Mouse (Mus musculus): ENCODE measurements around the gene Amotl1. TPM values are rescaled to one million over a fixed set of nuclear protein-coding genes. Genes with fewer than 3 reads are reported as not detected.
A peak's percentile ranks its signal among the peaks of the same experiment; 100 is the strongest.

The Amotl1 gene
- polyA plus RNA-seq, 1 experiment: 47.1 TPM

DNA sequence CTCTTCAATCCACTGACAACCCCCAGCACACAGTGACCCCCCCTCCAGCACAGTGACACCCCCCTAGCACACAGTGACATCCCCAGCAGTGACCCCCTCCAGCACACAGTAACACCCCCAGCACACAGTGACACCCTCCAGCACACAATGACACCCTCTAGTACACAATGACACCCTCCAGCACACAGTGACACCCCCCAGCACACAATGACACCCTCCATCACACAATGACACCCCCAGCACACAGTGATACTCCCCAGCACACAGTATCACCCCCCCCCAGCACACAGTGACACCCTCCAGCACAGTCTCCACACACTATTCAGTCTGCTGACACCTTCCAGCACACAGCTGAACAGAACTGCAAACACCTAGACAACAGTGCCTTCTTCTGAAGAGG is 32.3 kb downstream of the Amotl1 start:
- DNase-seq: no peak
- peak overlapping the region; percentile 2 for H3K4me3 ChIP-seq (replicated peaks; ENCODE audit: extremely low read depth, low read depth, low read length)
- TF ChIP-seq POLR2A (IDR thresholded peaks at IDR 0.05; ENCODE audit: borderline replicate concordance, extremely low read depth, low read depth, low read length) (no peak), CTCF (IDR thresholded peaks at IDR 0.05; ENCODE audit: insufficient read depth, low read length) (no peak)
- H3K4me1 ChIP-seq (ENCODE audit: control insufficient read depth, insufficient read depth, low read length): peaks cover 36% of the 10 kb centered on the region

DNA sequence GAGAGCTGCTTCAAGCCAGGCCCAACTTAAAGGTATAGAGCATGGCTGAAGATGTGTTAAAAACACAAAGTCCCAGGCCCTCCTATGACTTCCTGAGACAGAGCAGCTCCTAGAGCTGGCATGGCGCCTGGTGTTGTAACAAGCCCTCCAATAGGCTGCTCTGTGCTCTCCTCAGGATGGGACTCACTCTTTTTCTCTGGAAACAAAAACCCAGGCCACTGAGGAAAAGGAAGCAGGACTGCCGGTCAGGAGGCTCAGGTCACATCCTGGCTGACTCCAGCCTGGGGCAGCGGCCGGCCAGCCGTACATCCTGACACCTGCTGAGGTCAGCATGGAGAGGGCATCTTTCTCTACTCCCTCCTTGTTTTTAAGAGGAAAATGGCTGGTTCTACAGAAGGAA is 36.3 kb downstream of the Amotl1 start:
- TF ChIP-seq POLR2A (IDR thresholded peaks at IDR 0.05; ENCODE audit: borderline replicate concordance, extremely low read depth, low read depth, low read length): no peak
- TF ChIP-seq CTCF (IDR thresholded peaks at IDR 0.05; ENCODE audit: insufficient read depth, low read length): no peak
- no peak for DNase-seq
- no peak overlapping the region for H3K4me3 ChIP-seq (replicated peaks; ENCODE audit: extremely low read depth, low read depth, low read length)
- H3K4me1 ChIP-seq (ENCODE audit: control insufficient read depth, insufficient read depth, low read length): peaks cover 33% of the 10 kb centered on the region
- WGBS: 35% methylated on average over 5 of the region's 5 CpGs

DNA sequence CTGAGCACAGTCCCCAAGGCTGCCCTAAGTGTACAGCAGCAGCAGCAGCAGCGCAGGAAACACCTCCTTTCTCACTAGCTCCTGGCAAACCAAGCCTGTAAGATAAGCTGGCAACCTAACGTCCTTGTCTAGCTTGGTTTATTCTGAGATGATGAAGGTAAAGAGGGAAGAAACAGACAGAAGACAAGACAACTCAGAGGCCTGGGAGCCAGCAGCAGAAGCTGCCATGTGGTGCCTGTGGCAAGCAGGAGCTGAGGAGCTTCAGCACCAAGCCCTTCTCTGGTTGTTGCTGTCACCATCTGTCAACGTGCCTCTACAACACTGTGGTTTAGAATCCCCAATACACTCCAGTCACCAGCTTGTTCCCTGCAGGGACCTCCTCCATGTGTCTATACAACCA is 37.4 kb downstream of the Amotl1 start:
- H3K4me1 ChIP-seq (ENCODE audit: control insufficient read depth, insufficient read depth, low read length): peaks cover 29% of the 10 kb centered on the region
- no peak for DNase-seq
- no peak overlapping the region for H3K4me3 ChIP-seq (replicated peaks; ENCODE audit: extremely low read depth, low read depth, low read length)
- TF ChIP-seq CTCF (IDR thresholded peaks at IDR 0.05; ENCODE audit: insufficient read depth, low read length): no peak
- TF ChIP-seq POLR2A (IDR thresholded peaks at IDR 0.05; ENCODE audit: borderline replicate concordance, extremely low read depth, low read depth, low read length): no peak
- WGBS: 31% methylated on average over 3 of the region's 3 CpGs

DNA sequence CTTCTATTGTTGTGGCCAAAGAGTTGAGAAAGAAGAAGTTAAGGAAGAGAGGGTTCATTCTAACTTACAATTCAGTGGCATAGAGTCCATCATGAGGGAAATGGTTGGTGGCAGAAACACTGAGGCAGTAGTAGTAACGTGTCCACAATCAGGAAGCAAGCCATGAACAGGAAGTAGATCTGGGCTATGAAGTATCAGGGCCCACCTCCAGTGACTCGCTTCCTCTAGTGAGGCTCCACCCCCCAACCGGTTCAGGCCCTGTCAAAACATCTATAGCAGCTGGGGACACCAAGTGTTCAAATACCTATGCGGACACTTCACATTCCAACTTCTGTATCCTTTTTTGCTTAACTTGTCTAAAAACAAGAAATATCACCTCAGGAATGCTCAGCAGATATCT is 38.9 kb downstream of the Amotl1 start:
- Histone ChIP-seq H3K4me1 (ENCODE audit: control insufficient read depth, insufficient read depth, low read length) (peaks cover 20% of the 10 kb centered on the region), H3K4me3 (replicated peaks; ENCODE audit: extremely low read depth, low read depth, low read length) (no peak overlapping the region)
- WGBS: 59% methylated on average over 4 of the region's 4 CpGs
- no peak for DNase-seq
- TF ChIP-seq POLR2A (IDR thresholded peaks at IDR 0.05; ENCODE audit: borderline replicate concordance, extremely low read depth, low read depth, low read length) (no peak), CTCF (IDR thresholded peaks at IDR 0.05; ENCODE audit: insufficient read depth, low read length) (no peak)

DNA sequence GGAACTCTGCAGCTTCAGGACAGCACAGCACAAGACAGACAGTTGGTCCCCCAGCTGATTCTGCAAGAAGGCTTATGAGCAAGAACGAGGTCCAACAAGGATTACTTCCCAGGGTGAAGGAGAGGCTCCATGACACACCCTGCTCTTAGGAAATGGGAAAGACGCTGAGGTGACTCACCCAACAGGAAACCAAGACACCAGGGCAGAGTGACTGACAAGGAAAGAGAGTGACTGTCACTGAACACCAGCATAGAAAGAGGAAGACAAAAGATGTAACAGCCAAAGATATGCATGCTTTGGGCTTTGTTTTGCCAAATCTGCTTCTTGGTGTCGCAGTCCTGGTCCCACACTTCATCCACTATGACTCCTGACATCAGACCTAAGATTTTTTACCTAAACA is 40.5 kb downstream of the Amotl1 start:
- no peak for TF ChIP-seq POLR2A (IDR thresholded peaks at IDR 0.05; ENCODE audit: borderline replicate concordance, extremely low read depth, low read depth, low read length)
- no peak for TF ChIP-seq CTCF (IDR thresholded peaks at IDR 0.05; ENCODE audit: insufficient read depth, low read length)
- WGBS: 33% methylated on average over 3 of the region's 3 CpGs

DNA sequence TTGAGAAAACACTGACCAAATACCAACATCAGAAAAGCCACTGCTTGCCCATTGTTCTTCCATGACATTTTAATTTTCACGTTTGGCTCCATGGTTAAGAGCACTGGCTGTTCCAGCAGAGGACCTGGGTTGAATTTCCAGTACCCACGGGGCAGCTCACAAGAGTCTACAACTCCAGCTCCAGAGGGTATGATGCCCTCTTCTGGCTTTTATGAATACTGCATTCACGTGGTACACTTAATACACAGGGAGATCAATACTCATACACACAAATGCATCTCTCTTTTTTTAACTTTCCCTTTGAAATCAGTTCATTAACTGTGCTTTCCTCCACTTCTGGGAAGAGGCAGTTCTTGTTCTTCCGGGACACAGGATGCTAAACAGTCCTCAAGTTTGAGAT is 41.4 kb downstream of the Amotl1 start:
- 82% methylated on average over 4 of the region's 4 CpGs for WGBS
- Histone ChIP-seq H3K4me3 (replicated peaks; ENCODE audit: extremely low read depth, low read depth, low read length) (no peak overlapping the region), H3K4me1 (ENCODE audit: control insufficient read depth, insufficient read depth, low read length) (peaks cover 23% of the 10 kb centered on the region)
- no peak for TF ChIP-seq POLR2A (IDR thresholded peaks at IDR 0.05; ENCODE audit: borderline replicate concordance, extremely low read depth, low read depth, low read length)
- no peak for TF ChIP-seq CTCF (IDR thresholded peaks at IDR 0.05; ENCODE audit: insufficient read depth, low read length)
- no peak for DNase-seq

More for the DNA sequence above, 40.5 kb downstream of the Amotl1 start:
- Histone ChIP-seq H3K4me3 (replicated peaks; ENCODE audit: extremely low read depth, low read depth, low read length) (no peak overlapping the region), H3K4me1 (ENCODE audit: control insufficient read depth, insufficient read depth, low read length) (peaks cover 22% of the 10 kb centered on the region)
- no peak for DNase-seq

DNA sequence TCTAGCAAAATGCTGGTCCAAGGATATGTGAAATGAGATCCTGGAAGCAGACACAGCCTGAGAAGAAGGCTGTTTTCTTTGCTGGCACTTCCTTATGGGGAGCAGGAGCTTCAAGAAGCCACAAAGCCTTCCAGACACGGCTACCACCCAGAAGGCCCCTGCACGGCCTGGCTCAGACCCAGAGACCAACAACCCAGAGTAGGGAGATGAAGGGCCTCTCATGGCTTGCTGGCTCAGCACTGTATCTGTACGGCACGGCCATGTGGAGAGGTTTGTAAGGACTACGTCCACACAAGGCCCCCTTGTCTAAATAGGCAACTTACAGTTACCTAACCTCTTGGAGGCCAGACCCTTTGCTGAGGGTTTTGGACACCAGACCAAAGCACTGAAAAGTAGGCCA is 45.1 kb downstream of the Amotl1 start:
- TF ChIP-seq POLR2A (IDR thresholded peaks at IDR 0.05; ENCODE audit: borderline replicate concordance, extremely low read depth, low read depth, low read length) (no peak), CTCF (IDR thresholded peaks at IDR 0.05; ENCODE audit: insufficient read depth, low read length) (no peak)
- DNase-seq: no peak
- Histone ChIP-seq H3K4me3 (replicated peaks; ENCODE audit: extremely low read depth, low read depth, low read length) (no peak overlapping the region), H3K4me1 (ENCODE audit: control insufficient read depth, insufficient read depth, low read length) (peaks cover 12% of the 10 kb centered on the region; the same call in 1 of the 2 replicates)
- 49% methylated on average over 5 of the region's 5 CpGs for WGBS

- DNase-seq: no peak
- TF ChIP-seq CTCF (IDR thresholded peaks at IDR 0.05; ENCODE audit: insufficient read depth, low read length): no peak
- no peak overlapping the region for H3K4me3 ChIP-seq (replicated peaks; ENCODE audit: extremely low read depth, low read depth, low read length)
- 99% methylated on average over 2 of the region's 2 CpGs for WGBS
- H3K4me1 ChIP-seq (ENCODE audit: control insufficient read depth, insufficient read depth, low read length): peaks cover 10% of the 10 kb centered on the region; the same call in 1 of the 2 replicates
These were observed 46.7 kb downstream of the Amotl1 start for GRCm38 (mm10) chr9:14598157-14598556.

DNA sequence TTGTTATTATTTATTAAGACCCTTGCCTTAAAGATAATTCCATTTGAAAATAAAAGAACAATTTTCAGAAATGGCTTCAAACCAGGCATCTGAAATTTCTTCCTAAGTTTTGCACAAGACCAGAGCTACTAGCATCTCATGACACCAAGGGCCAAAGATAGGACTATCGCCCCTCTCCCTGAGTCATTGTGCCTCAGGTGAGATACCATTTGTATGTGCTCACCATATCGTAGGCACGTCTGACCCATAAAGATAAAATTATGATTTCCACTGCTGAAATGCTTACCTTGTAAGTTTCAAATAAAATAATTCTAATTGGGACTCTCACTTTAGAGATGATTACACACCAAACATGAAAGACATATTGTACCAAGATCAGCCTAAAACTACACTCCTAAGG is 47.4 kb downstream of the Amotl1 start:
- H3K4me1 ChIP-seq (ENCODE audit: control insufficient read depth, insufficient read depth, low read length): peaks cover 10% of the 10 kb centered on the region; the same call in 1 of the 2 replicates
- 87% methylated on average over 3 of the region's 3 CpGs for WGBS
- no peak overlapping the region for H3K4me3 ChIP-seq (replicated peaks; ENCODE audit: extremely low read depth, low read depth, low read length)
- no peak for DNase-seq
- no peak for TF ChIP-seq POLR2A (IDR thresholded peaks at IDR 0.05; ENCODE audit: borderline replicate concordance, extremely low read depth, low read depth, low read length)
- no peak for TF ChIP-seq CTCF (IDR thresholded peaks at IDR 0.05; ENCODE audit: insufficient read depth, low read length)

GRCm38 (mm10) chr9:14596858-14597257 is 48.0 kb downstream of the Amotl1 start:
- no peak for DNase-seq
- H3K4me3 ChIP-seq (replicated peaks; ENCODE audit: extremely low read depth, low read depth, low read length): no peak overlapping the region
- 61% methylated on average over 7 of the region's 7 CpGs for WGBS
- H3K4me1 ChIP-seq (ENCODE audit: control insufficient read depth, insufficient read depth, low read length): peaks cover 10% of the 10 kb centered on the region; the same call in 1 of the 2 replicates
- TF ChIP-seq POLR2A (IDR thresholded peaks at IDR 0.05; ENCODE audit: borderline replicate concordance, extremely low read depth, low read depth, low read length) (no peak), CTCF (IDR thresholded peaks at IDR 0.05; ENCODE audit: insufficient read depth, low read length) (no peak)
